Mouse (Mus musculus): ENCODE measurements around the gene Wdr83os.

DNA sequence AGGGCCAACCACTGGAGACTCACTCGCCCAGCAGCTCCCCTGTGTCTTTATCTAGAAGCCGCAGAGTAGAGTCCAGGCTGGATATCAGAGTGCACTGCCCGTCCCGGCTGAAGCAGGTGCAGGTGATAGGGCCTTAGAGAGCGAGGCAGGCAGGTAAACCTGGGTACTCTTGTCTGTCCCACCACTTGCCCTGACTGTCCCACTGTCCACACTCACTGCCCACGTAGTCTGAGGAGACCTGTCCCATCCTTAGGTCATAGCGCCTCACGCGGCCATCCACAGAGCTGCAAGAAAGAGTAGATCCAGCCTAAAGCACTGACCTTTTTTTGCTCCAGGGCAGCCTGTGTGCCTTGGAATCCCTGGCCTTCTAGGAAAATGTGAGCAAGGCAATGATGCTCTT is 4.5 kb upstream of the Wdr83os start:
- TF ChIP-seq CTCF (IDR thresholded peaks at IDR 0.05; ENCODE audit: insufficient read depth, low read depth, low read length) (0 out of 2 replicates have a peak, but pooled peaks have one; percentile 5), POLR2A (IDR thresholded peaks at IDR 0.05; ENCODE audit: insufficient read depth, low read depth, low read length) (no peak)

Measured in olfactory bulb, adult 2 months (tissue).